Mouse (Mus musculus) bone marrow, adult 2 months (tissue): ENCODE data around the gene Ikzf2.

ENCODE experiments used
- CTCF ChIP-seq: fragments of 200-500 bp; IDR thresholded peaks from 2 replicates; pipeline ENCODE4 v1.5.1; 2011; ENCODE audit warnings: low read length, control low read depth; ENCODE audit not compliant: control insufficient read depth, insufficient read depth
- POLR2A ChIP-seq: fragments of 200-500 bp; IDR thresholded peaks from 2 replicates; pipeline ENCODE4 v1.6.1; 2011; ENCODE audit warnings: low read depth, mild to moderate bottlenecking, control low read depth, low read length, borderline replicate concordance; ENCODE audit not compliant: control insufficient read depth

DNA sequence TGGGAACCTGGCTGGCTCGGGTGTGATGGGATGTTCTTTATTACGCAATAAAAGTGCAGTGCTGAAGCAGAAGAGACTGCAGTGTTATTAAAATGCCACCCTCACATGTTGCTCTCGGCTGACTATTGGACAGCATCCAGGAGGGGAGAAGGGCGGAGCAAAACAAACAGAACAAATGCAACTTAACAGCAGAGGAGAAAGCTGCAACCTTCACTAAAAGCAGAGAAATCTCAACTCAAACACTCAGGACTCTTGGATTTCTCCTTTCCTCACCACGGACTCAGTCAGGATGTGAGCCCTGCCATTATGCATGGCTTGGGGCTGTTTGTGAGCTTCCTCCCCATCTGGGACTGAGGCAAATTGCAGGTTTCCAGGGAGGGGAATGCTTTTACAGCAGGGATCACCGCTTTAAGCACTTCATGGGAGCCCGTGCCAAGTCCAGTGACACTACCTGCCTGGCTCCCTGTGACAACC lies 95.7 kb downstream of the Ikzf2 start:
- TF ChIP-seq CTCF (no peak), POLR2A (no peak)
